Mouse (Mus musculus) cerebellum, postnatal 36 days (tissue): ENCODE results near the gene Espnl.

Experiments used
- DNase-seq, 2 experiments: peaks; one replicate each; pipeline ENCODE4 v3.0.0; 2021 to 2022; ENCODE audit warnings: mixed read lengths in 2 of 2

The Espnl gene

DNA sequence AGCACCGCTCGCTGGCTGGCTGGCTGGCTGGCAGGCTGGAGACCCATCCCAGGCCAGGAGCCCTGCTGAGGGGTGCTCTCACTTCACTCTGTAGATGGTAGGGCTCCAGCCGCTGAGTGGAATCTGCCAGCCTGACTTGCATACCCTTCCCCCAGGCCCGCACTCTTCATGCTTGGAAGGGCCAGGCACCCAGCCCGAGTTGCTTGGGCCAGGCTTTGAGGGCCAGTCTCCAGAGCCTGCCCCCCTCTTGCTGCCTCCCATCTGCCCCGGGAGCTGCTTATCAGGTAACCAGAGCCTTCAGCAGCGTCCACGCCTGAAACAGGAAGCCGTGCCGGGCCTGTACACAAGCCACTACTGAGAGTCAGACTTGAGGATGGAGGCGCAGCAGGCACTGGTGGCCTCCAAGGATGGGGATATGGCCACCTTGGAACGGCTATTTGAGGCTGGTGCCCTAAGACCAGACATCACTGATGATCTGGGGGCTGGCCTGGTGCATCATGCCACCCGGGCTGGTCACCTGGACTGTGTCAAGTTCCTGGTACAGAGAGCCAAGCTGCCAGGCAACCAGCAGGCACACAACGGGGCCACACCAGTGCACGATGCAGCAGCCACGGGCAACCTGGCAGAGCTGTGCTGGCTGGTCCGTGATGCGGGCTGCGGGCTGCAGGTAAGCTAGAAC is at the start of gene Espnl:
TSS of gene Espnl (plus strand) at position 316 of the 679 bp plus-strand sequence.
- peak; percentile 17 to 24 for DNase-seq

DNA sequence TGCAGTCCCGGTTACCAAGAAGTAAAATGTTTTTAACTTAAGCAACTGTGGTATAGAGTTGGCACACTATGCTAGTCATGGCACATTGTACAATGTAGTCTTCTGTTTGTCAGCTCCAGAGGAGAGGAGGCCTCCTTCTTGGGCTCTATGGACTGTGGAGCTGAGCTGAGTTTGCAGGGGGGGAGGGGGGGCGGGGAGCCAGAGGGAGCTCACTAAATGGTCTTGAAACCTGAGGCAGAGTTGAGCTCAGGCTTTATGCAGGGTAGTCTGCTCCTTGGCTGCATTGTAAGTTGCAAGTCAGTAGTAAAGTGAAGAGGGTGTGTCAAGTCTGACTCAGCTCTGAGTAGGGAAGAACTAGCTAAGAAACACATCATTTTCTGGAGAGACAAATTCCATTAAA is 49.6 kb upstream of the Espnl start:
- no peak for DNase-seq

DNA sequence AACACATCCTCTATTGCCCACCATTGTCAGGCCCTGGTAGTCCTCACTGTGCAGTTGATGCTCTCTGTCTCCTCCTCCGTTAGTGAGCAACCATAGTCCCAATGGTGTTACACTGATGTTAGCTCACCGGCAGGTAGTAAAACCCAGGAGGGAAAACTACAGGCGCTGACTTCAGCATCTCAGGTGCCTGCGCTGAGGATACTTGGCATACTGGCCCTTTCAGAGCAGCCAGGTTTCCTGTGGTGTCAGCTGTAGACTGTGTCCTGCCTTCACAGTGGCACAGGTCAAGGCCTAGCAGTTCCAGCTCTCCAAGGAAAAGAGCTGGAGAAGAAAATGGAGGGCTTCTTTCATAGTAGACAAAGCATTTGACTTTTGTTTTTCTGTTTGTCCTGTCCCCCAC is 45.3 kb upstream of the Espnl start:
- peak; percentile 15 to 28 for DNase-seq

DNA sequence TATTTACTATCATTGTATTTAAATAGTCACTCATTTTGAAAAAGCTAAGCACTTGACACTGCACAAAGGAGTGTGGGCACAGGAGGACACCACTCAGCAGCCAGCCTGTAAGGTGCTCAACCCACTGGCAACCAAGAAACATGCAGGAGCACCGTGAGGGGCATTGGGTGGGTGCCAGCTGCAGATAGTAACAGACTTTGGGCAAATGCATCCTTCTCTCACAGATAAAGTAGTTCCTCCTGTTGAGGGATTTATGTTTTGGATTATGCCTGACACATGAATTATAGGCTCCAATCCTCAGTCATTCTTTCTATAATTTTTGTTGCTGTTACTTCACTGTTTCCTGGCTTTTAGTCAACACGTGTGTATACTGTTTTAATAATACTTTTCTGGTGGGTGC is 44.4 kb upstream of the Espnl start:
- DNase-seq: no peak

DNA sequence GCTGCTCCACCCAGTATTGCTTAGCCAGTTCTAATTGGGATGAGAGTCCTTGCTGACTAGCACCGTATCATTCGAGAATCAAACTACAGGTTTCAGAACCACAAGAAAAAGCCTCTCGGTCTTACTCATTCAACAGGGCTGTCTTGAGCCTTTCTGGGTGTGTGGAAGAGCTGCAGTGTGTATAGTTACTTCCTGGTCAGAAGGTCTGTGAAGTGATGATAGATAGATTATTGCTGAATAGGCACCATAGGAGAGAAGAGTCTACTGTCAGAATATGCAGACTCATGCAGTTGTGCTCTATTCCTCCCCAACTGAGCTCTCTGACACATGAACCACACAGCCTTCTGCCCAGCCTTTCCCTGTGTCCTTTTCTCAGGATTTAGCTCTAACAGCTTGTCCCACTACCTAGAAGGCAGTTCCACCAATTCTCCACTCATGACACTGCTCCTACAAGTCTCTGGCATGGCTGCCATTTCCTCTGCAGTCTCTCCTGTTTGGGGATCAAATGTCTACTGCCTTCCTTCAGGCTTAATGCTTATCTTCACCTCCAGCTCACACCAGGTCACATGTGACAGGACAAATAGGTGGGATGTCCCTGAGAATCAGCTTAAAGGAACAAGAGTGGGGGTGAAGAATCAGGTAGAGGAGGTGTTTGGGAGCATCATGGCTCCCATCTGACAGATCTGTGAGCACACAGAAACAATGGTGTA is 43.3 kb upstream of the Espnl start:
- no peak for DNase-seq

DNA sequence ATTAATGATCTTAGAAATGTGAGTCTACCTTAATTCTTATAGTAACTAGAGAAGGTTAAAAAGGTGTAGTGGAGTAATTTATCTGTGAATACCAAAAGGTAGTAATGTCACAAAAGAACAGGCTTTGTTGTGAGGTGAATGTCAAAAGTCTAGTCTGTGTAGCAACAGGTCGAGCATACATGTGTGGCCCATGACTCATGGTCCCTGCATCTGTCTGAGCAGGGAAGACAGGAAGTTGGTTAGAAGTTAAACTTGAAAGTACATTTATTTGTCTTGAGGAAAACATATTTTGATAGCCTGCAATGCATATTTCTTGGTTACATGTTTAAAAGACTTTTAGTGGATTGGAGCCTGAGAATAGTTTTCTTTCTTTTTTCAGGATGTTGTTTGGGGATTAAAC is 42.7 kb upstream of the Espnl start:
- no peak for DNase-seq

DNA sequence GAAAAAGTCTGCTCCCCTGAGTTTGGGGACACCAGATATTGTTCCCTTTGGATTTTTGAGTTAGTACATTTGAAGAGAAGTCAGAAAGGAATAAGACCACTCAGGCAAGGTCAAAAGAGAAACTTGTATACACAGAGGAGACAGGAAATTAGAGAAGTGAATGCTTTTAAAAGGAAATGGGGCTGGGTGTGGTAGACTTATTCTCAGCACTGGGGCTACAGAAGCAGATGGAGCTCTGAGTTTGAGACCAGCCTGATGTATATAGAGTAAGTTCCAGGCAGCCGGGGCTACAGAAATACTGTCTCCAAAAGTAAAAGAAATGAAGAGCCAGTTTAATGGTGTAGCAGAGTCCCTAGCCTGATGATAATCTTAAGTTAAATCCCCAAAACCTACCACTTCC is 39.3 kb upstream of the Espnl start:
- DNase-seq: no peak

DNA sequence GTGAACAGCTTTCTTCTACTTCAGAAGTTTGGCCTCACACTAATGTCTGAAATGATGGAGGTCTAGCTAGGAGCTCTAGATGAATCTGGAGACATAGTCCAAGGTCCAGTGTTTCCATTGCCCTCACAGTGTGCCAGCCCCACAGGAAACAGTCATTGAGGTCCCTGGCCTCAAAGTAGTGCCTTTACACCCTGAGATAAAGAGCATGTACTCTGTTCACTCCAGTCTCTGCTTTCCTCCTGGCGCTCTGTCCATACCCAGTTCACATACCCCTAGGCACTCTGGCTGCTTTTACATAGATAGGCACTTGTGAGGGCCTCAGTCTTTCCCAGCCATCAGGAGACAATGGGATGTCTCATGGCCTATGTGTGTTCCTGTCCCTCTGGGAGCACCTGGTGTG is 32.5 kb upstream of the Espnl start:
- no peak for DNase-seq

DNA sequence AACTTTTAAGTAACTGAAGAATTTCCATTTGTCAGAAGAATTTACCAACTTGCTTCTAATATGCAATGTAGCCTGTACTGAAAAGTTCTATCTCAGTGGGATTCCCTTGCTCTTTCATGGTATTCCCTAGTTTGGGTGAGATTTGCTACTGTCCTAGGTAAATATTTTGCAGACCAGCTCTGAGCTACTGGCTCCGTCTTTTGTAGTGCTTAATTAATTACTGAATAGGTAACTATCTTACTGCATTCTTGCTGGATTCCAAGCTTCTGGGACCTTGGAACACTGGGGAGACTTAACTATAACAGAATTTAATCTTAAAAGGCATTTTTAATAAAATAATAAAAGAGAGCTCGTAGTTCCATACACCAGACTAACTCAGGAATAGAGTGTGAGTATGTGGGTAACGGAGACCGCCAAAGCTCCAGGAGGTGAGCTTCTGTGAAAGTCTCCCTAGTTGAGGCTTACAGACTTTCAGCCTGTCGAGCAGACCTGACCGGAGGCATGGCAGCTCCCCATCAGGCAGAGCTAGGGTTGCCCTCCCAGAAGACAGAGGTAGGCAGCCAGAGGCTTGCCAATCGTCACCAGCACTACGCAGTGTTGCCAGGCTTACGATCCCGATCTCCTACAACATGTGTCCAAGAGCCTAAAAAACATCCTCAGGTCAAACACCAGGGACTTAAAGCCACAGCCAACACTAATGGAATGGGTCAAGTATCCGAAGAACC is 29.6 kb upstream of the Espnl start:
- no peak for DNase-seq

DNA sequence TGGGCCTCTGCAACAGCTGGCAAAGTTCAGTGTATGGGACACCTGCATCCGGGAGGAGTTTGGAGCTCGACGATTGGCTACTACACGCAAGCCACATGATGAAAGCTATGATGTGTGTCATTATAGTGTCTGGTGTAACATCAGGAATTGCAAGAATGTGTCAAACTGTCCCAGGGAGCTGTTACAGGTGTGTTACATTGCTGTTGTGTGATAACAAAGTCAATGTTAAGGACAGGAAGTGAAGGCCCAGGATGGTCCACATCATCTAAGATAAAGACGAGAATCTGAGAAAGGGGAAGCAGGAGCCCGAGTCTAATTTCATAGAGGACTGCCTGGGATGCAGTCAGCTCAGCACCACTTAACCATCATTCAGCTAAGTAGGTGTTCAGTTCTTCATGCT is 26.3 kb upstream of the Espnl start:
- DNase-seq: no peak

DNA sequence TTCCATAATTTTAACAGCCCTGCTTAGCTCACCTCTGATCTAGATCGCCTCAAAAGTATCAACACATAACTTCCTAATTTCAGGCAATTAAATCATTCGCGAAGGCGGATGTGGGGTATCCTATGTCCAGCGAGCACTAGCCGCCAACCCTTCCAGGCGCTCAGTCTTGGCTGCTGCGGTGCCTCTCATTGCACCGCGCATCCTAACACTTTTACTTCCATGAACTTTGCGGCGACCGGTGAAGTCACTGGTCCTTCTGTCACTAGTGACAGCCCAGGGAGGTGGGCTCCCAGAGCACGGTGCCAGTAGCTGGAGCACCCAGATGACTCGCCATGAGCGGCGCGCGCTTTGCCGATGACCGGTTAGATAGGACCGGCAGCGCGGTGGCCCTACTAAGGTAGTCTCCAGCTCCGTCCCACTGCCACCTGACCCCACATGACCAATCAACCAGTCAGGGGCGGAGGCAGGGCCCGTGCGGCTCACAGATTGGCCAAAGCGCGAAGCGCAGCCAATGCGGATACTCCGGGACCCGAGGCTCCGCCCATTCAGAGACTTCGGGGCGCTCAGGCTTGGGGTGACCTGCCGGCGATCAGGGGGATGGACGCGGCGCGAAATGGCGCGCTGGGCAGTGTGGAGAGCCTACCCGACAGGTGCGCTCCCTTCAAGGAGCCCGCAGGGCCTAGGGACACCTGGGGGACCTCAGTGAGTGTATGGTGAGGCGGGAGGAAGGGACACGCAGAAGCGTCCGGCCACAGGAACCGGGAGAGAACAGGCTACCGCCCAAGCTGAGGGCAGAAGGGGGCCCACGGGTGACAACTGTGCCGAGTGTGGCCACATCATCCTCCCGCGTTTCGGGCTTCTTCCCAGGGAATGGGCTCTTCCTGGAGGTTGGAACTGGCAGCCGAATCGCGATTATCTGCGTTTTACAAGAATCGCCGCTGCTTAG is 23.8 kb upstream of the Espnl start, which contains the start of gene Scly:
TSS of gene Scly (plus strand) at position 540 of the 946 bp plus-strand sequence.
- peak; percentile 94 to 96 for DNase-seq

DNA sequence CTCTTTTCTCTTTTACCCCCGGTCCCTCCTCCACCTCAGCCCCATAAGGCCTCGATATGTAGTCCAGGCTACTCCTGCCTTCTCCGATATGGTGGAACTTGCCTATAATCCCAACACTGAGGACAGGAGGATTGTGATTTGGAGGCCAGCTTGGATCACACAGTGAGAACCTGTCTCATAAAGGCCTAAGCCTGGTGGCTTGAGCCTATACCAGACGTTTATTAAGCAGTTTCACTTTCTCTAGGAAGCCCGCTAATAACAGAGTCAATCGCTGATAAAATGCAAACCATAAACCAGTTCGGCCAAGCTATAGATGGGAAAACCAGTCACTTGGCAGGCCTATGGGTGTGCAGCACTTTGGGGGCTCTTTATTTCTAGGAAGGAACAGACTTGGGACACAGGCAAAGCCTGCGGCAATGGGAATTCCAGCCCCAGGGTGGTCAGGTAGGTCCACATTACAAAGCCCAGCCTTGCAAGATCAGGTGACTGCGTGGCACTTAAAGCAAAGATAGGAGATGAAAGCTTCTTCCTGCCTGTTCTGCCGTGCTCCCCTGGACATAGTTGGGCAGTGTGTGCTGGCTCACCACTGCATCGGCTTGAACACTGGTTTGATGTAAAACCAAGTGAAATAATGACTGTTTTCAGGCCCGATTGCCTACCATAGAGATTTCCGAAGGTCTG is 22.7 kb upstream of the Espnl start:
- DNase-seq: no peak

DNA sequence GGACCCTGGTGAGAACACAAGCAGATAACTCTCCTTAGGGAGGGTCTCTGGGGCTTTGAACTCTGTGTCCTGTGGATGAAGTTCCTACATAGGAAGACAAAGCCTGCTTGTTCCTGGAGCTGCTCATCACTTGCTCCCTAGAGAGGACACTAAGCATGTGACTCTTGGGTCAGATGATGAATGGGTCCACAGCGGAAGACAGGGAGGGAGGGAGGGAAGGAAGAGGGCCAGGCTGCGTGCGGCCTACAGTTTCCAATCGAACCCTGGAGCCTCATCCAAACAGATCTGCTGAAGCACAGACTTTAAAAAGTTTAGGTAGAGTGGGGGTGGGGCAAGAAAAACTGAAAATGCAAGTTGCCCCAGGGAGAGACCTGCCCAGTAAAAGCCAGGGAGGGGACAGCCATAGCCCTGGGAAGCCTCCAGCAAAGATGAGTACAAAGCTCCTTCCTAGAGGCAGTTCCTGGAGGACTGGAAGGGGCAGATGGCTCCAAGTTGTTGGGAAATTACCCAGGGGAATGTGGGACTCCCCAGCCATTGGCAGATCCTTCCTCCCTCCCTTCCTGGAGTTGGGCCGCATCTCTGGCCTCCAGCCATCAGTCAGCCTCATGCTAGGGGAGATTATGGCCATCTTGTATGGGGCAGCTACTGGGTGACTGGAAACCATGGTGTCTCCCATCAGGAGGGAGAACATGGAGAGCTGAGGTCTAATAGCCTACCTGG is 22.0 kb upstream of the Espnl start:
- DNase-seq: peak in 1 of 2 experiments; percentile 19

DNA sequence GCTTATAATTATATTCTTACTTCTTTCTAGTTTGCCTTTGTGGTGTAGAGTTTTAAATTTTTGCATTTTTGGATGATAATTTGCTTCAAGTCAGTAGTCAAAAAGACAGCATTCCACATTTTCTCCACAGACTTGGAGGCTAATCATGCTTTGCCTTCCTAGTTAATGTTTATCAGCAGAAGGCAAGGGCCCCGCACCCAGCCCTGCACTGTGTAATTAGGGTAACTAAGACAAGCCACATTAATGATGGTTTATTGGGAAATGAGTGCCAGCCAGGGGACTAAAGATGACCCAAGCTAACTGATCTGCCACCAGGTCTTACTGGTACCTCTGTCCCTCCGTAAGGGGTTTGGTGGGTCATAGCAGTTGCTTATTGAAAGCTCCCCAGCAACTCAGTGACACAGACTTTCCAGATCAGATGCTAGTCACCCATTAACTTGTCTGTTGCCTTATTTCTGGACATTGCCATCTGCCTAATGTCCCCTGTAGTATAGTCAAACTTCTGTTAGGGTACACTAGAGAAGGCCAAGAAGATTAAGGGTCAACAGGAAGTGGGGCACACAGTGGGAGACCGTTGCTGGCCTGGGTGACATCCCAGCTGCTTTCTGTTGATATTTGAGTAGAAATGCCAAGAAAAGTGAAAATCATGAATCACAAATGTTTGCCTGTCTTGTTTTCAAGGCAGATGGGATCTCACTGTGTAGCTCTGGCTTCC is 20.5 kb upstream of the Espnl start:
- no peak for DNase-seq

DNA sequence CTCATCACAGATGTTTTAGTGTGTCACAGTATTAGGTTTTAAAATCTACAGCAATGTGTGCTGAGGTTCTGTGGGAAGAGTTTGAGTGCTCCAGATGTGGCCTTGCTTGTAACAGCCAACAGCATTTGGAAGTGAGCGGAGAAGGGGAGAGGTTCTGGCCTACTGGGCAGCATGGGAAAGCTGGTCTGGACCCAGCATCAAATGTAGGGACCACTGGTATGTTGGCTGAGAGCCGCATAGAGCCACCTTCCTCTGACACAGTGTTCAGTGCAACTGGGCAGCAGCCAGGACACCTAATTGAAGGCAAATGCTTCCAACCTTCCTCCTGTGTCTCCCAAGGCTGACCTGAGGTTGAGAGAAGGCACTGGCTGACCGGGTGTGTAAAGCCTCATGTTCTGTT is 19.9 kb upstream of the Espnl start:
- no peak for DNase-seq

DNA sequence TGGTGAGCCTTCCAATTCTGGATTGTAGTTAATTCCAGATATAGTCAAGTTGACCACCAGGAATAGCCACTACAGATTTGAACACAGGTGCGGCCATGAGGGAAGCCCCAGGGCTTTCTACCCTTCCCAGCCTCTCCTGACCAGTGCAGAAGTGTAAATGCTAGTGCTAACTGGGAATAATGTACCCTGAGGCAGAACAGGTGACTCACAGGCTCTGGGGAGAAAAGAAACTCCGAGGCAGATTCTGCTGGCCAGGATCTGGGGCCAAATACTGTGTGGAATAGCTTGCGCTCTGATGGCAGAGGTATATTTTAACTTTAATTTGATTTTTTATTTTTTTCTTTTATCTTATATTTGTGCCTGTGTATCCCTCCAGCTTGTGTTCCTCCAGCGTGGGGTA is 17.3 kb upstream of the Espnl start:
- no peak for DNase-seq

DNA sequence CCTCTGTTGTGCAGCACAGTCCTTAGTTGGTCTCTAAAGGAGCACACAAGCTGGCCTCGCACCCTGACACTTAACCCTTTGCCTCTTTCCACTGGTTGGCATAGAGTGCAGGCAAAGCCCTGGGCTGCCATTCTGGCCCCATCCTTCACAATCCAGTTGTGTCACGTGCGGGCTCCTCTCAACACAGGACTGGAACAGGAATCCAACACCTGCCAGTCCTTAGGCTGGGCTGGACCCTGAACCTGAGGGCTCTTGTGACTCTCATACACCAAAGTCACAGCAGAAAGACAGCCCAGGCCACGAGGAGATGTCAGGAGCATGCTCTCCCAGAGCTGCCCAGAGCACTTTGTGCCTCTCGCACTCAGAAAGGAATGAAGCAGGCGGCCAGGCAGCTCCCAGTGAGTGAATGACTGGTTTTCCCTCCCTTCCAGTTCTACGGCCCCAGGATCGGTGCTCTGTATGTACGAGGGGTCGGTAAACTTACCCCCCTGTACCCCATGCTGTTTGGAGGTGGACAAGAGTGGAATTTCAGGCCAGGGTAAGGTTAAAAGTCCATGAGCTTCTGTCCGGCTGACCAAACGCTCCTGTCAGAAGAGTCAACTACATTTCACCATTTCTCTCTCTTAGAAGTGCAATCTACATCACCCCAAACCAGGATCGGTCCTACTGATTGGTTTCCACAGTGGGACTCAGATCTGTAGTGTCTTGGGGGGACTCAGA is 12.3 kb upstream of the Espnl start:
- DNase-seq: no peak

DNA sequence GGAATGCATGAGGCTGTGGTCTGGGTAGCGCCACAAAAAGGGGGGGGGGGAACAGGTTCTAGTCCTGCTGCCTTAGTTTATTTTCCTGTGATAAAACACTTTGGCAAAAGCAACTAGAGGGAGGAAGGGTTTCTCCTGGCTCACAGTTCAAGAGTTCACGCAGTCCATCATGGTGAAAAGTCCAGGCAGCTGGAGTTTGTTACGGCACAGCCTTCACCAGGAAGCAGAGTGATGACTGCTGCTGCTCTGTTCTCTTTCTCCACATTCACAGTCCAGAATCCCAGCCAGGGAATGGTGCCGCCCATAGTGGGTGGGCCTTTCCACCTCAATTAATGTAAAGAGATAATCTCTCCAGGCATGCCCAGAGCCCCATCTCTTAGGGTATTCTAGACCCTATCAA is 9.6 kb upstream of the Espnl start:
- DNase-seq: no peak

DNA sequence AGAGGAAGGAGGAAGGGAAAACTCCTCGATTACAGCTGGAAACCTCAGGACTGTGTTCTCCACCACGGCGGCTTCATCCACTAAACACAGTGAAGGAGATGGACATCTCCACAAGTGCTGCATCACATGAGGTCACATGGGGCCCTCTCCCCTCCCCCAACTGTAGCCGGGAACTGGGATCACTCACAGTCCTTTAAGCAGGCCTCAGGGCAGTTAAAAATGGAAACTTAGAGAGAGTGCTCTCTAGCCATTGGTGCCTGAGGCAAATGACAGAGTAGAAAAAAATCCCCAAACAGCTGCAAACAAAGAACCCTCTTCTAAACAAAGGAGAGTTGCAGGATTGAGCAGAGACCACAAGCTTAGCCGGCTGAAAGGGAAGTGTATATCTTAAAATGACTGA is 8.6 kb upstream of the Espnl start:
- no peak for DNase-seq

DNA sequence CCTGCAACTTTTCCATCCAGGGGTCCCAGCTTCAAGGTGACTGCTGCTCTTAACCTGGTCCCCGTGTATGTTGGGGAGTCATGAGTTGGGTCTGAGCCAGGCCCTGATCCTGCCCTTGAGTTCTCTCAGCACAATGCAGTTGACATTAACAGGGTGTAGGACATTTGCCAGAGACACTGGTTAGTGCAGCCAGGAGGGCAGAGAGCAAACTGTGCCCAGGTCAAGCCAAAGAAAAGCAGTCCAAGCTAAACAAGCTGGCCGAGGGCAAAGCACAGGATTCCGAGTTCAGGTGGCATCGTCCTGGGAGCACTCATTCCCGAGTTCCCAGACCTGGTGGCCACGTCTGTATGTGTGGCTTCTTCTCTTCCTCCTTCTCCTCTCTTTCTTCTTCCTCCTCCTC is 4.2 kb upstream of the Espnl start:
- no peak for DNase-seq
